Mouse (Mus musculus) midbrain, embryonic 11.5 days (tissue): ENCODE data around the gene Trafd1. TPM values are rescaled to one million over a fixed set of nuclear protein-coding genes. Genes with fewer than 3 reads are reported as not detected.
A peak's percentile ranks its signal among the peaks of the same experiment; 100 is the strongest.

Source experiments
- ATAC-seq: fragments of 200-750 bp; cut with Nextera tagmentation; 2 replicates; pipeline ENCODE4 v1.8.0; 2017; ENCODE audit warnings: moderate TSS enrichment, moderate library complexity; ENCODE audit not compliant: low FRiP score
- DNase-seq: peaks from one replicate; pipeline ENCODE4 v3.0.0; 2015; ENCODE audit warnings: low spot score; ENCODE audit errors: missing footprints
- H3K27ac ChIP-seq: fragments of 300-500 bp; sonication (generic); 2 replicates; pipeline ENCODE4 v1.5.1; 2014; ENCODE audit warnings: low read depth, low read length
- H3K27me3 ChIP-seq: fragments of 300-500 bp; sonication (generic); 2 replicates; pipeline ENCODE4 v1.6.1; 2014; ENCODE audit warnings: mild to moderate bottlenecking, low read length, moderate library complexity, mixed read lengths; ENCODE audit not compliant: control insufficient read depth, insufficient read depth
- H3K36me3 ChIP-seq: fragments of 300-500 bp; sonication (generic); 2 replicates; pipeline ENCODE4 v1.6.1; 2014; ENCODE audit warnings: mild to moderate bottlenecking, low read length, moderate library complexity, mixed read lengths; ENCODE audit not compliant: control insufficient read depth, insufficient read depth
- H3K4me1 ChIP-seq: fragments of 300-500 bp; sonication (generic); 2 replicates; pipeline ENCODE4 v1.6.1; 2014; ENCODE audit warnings: low read length; ENCODE audit not compliant: control insufficient read depth, insufficient read depth
- H3K4me2 ChIP-seq: fragments of 300-500 bp; sonication (generic); 2 replicates; pipeline ENCODE4 v1.6.1; 2014; ENCODE audit warnings: mild to moderate bottlenecking, moderate library complexity
- H3K4me3 ChIP-seq: fragments of 300-500 bp; sonication (generic); 2 replicates; pipeline ENCODE4 v1.5.1; 2014; ENCODE audit warnings: low read depth, low read length
- H3K9ac ChIP-seq: fragments of 300-500 bp; sonication (generic); 2 replicates; pipeline ENCODE4 v1.6.1; 2014; ENCODE audit warnings: low read length
- H3K9me3 ChIP-seq: fragments of 300-500 bp; sonication (generic); 2 replicates; pipeline ENCODE4 v1.6.1; 2016; ENCODE audit warnings: low read length; ENCODE audit not compliant: control insufficient read depth
- WGBS: fragments of 180-500 bp; shearing (Covaris S2); extraction: QIAGEN DNeasy Blood & Tissue Kit; methylation state at CpG from one replicate; pipeline ENCODE4 v1.1.7; 2014; 5-methylcytosine and 5-hydroxymethylcytosine counted together
- polyA plus RNA-seq: library from polyadenylated mRNA; unstranded; fragments of >200 nt; fragmentation: Nextera tagmentation; extraction: Ambion mirVana; gene quantifications from 2 replicates; pipeline ENCODE4 v1.2.1, GENCODE M21; 2014

Trafd1 gene
- polyA plus RNA-seq, 1 experiment from 2014 or later, result 87.5 TPM

DNA sequence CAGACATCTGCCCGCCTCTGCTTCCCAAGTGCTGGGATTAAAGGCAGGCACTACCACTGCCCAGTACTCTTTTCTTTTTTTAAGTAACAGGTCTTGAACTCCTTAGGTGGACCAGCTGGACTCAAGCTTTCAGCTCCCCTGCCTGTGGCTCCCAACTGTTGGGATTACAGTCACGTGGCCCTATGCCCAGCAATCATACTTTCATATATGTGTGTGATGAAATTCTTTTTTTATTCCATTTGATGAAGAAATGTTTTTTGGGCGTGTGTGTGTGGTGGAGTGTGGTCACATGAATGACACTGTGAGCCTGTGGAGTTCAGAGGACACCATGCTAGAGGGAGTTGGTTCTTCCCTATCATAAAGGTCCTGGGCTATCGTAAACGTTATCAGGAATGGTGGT is 14.1 kb upstream of the Trafd1 start:
- H3K4me1 ChIP-seq, result peaks cover 12% of the 10 kb centered on the region
- no peaks in the 10 kb centered on the region; the same call in 1 of the 2 replicates for H3K36me3 ChIP-seq
- no peak overlapping the region for H3K27ac ChIP-seq
- H3K27me3 ChIP-seq, result no peaks in the 10 kb centered on the region
- H3K9me3 ChIP-seq, result no peaks in the 10 kb centered on the region
- no peak overlapping the region for H3K4me3 ChIP-seq
- ATAC-seq (no peak), DNase-seq (no peak)
- H3K4me2 ChIP-seq, result peak overlapping the region; percentile 94
- H3K9ac ChIP-seq, result no peak overlapping the region; the same call in 1 of the 2 replicates
- 93% methylated on average over 5 of the region's 5 CpGs for WGBS

DNA sequence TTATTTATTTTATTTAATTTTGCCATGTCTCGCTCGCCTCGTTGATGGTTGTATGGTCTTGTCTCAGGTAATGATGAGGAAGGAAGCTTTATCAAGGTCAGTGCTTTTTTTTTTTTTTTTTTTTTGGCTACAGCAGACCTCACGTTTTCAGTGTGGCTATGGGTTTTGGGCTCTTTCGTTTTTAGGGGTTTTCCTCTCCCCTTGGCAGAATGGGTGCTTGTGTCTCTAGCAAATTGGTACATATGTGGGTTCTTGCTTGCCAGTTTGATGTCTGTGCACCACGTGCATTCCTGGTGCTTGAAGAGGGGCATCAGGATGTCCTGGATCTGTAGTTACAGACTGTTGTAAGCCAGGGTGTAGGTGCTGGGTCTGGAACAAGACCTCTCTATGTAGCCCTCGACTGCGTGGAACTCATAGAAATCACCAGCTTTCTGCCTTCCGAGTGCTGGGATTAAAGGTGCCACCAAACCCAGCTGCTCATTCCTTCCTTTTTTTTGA is 13.6 kb upstream of the Trafd1 start:
- Histone ChIP-seq H3K4me3 (peak overlapping the region; percentile 95), H3K9ac (peak overlapping the region; percentile 83), H3K27ac (no peak overlapping the region), H3K27me3 (no peaks in the 10 kb centered on the region), H3K36me3 (no peaks in the 10 kb centered on the region; the same call in 1 of the 2 replicates), H3K9me3 (no peaks in the 10 kb centered on the region), H3K4me1 (peaks cover 12% of the 10 kb centered on the region), H3K4me2 (peak overlapping the region; percentile 94)
- no peak for ATAC-seq
- WGBS, result 63% methylated on average over 9 of the region's 9 CpGs
- DNase-seq, result no peak

DNA sequence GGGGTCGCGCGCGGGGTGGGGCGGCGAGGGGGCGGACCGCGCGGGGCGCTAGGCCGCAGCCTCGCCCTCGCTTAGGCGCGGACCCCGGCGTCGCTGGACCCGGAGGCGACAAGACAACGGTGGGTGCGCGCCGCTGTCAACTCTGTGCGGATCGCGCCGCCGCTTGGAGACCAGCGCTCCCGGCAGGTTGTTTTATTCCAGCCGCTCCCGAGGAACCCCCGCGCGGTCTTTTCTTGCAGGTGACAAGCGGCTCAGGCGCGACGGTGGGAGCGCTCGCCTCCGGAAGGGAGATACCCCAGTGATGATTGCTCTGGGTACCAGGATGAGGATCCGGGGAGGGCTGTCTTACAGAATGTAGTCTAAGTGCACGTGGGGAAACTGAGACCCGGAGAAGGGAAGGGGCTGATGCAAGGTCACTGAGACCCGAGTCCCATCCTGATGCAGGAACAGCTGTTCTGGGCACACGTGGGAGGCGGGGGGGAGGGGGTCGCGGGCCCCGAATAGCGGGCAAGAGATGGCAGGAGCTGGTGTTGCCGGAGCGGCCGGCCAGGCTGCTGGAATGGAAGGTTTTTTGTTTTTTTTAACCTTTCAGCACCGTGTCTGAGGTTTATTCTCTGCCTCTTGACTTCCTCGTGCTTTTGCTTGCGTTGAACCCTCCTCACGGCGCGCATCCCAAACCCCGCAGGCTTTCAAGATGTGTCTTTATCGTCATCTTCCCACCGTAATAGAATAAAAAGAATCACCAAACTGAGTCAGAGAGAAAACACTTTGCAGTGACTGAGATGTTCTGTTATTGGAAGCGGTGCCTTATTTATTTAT is 12.9 kb upstream of the Trafd1 start:
- DNase-seq, result peak; percentile 96
- Histone ChIP-seq H3K4me2 (peak overlapping the region; percentile 94), H3K36me3 (no peaks in the 10 kb centered on the region; the same call in 1 of the 2 replicates), H3K27ac (0 out of 2 replicates have a peak overlapping the region, but pooled peaks have one; percentile 25), H3K9ac (peak overlapping the region; percentile 83), H3K9me3 (no peaks in the 10 kb centered on the region), H3K4me1 (peaks cover 12% of the 10 kb centered on the region), H3K27me3 (no peaks in the 10 kb centered on the region), H3K4me3 (peak overlapping the region; percentile 95)
- peak; percentile 80 for ATAC-seq
- under 1% methylated on average over 67 of the region's 67 CpGs for WGBS

DNA sequence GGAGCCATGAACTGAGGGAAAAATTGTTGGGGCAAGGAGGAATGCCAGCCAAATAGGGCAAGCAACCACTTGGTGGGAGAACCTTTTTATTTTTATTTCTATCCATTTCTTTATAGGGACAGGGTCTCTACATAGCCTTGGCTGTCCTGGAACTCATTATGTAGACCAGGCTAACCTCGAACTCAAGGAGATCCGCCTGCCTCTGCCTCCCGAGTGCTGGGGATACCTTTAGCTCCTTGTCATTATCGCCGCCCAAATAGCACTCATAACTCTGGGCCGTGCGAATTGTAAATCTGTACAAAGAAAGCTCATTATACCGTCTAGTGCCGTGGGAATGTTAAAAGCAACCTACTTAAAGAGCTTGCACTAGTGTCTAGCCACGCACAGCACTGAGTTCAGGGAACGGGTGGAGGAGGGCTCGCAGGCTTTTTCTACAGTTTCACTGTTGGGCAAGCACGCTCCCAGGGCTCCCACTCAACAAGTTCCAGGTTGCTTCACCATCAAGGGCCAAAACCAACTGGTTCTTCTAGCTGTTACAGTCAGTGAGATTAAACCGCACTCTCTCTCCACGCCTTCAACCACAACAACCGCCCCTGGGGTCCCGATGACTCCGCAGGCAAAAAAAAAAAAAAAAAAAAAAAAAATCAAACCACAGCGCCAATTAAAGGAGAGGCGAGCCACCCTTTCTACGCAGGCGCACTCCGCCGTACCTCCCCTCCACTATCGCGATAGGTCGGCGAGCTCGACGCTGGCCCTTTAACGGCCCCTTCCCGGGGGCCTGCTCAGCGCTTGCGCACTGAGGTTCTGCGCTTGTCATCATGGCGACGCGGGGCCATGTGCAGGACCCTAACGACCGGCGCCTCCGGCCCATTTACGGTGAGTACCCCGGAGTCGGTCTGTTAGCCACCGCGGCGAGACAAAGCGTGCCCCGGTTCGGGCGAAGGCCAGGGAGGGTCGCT is 12.0 kb upstream of the Trafd1 start, which contains the start of gene Naa25:
Gene Naa25, plus strand, starts transcription at position 750 of the 959 bp plus-strand sequence.
- H3K4me2 ChIP-seq, result peak within 1 kb of the TSS; percentile 94
- no peaks in the 10 kb centered on the region for H3K27me3 ChIP-seq
- 11% methylated on average over 53 of the region's 53 CpGs for WGBS
- peak within 1 kb of the TSS; percentile 83 for H3K9ac ChIP-seq
- H3K4me1 ChIP-seq, result peaks cover 12% of the 10 kb centered on the region
- peak; percentile 97 for ATAC-seq
- no peaks in the 10 kb centered on the region; the same call in 1 of the 2 replicates for H3K36me3 ChIP-seq
- H3K9me3 ChIP-seq, result no peaks in the 10 kb centered on the region
- H3K27ac ChIP-seq, result peak within 1 kb of the TSS; percentile 75
- H3K4me3 ChIP-seq, result peak within 1 kb of the TSS; percentile 95
- DNase-seq, result peak; percentile 99

DNA sequence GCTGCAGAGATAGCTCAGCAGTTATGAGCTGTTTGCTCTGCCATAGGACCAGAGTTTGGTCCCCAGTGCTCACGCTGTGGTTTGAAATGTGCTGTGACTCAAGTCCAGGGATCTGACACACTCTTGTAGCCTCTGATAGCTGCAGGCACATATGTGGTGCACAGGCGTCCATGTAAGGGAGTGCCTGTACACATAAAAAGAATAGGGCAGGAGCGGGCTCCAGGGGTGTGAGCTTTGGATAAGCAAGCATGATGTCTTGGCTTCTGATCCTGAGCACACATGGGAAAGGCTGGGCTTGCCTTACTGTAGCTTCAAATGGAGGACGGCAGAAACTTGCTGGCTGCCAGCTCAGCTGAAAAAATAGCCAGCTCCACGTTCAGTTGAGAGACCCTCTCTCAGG is 10.2 kb upstream of the Trafd1 start:
- Histone ChIP-seq H3K4me3 (no peak overlapping the region), H3K9ac (no peak overlapping the region), H3K4me1 (peaks cover 12% of the 10 kb centered on the region), H3K36me3 (no peaks in the 10 kb centered on the region), H3K9me3 (no peaks in the 10 kb centered on the region), H3K27ac (no peak overlapping the region), H3K4me2 (no peak overlapping the region), H3K27me3 (no peaks in the 10 kb centered on the region)
- WGBS, result 78% methylated on average over 5 of the region's 5 CpGs
- DNase-seq (no peak), ATAC-seq (no peak)

DNA sequence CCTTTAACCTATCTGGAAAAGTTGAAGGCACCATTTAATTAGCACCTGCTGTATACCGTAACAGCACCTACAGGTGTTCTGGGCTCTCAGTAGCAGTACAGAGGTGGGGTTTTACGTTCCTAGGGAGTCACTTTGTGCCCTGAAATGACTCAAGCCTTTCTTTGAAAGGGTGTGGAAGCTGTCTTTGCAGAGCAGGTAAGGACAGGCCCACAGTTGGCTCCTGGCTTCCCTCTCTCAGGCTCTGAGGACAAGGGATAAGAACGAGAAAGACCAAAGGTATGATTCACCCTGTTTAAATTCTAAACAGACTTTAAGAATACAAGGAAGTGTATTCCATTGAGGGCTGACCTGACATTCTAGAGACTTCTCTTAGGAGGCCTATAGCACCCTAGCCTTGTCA is 8.0 kb upstream of the Trafd1 start:
- WGBS, result 74% methylated on average over 3 of the region's 3 CpGs
- ATAC-seq (no peak), DNase-seq (no peak)
- no peak overlapping the region for H3K9ac ChIP-seq
- no peak overlapping the region for H3K27ac ChIP-seq
- H3K4me3 ChIP-seq, result no peak overlapping the region
- H3K4me2 ChIP-seq, result no peak overlapping the region
- 0 out of 2 replicates have a peak, but pooled peaks cover 2% of the 10 kb centered on the region for H3K4me1 ChIP-seq
- H3K36me3 ChIP-seq, result no peaks in the 10 kb centered on the region
- H3K27me3 ChIP-seq, result no peaks in the 10 kb centered on the region
- no peaks in the 10 kb centered on the region for H3K9me3 ChIP-seq

DNA sequence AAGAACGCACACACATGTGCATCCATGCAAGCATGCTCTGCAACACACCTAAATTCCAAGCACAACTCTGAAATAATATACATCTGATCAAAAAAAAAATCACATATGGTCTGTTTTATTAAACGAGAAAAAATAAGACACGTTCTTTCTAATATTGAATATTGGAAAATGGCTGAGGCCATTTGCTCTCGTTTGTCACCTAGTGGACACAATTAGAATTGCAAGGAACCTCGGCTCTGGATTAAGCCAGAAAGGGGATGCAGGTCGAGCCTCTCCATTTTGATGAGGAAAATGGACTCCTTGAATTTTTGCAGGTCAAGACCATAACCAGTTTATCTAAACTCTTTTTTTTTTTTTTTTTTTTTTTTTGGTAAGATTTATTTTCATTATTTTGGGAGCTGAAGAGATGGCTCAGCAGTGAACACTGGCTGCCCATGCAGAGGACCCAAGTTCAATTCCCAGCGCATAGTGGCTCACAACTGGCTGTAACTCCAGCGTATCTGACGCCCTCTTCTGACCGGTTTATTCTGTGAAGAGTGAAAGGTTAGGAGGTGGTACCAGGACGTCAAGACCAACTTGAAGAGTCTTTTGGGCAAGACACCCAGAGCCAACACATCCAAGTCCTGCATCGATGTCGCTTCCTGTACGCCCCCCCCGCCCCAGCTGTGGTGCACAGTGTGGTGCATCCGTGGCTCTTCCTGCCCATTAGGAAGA is 7.4 kb upstream of the Trafd1 start:
- H3K27ac ChIP-seq, result no peak overlapping the region
- H3K27me3 ChIP-seq, result no peaks in the 10 kb centered on the region
- DNase-seq (peak; percentile 87), ATAC-seq (no peak)
- no peak overlapping the region for H3K9ac ChIP-seq
- WGBS, result 62% methylated on average over 16 of the region's 16 CpGs
- H3K36me3 ChIP-seq, result no peaks in the 10 kb centered on the region
- no peaks in the 10 kb centered on the region for H3K9me3 ChIP-seq
- H3K4me1 ChIP-seq, result 0 out of 2 replicates have a peak, but pooled peaks cover 2% of the 10 kb centered on the region
- no peak overlapping the region for H3K4me2 ChIP-seq
- no peak overlapping the region for H3K4me3 ChIP-seq

DNA sequence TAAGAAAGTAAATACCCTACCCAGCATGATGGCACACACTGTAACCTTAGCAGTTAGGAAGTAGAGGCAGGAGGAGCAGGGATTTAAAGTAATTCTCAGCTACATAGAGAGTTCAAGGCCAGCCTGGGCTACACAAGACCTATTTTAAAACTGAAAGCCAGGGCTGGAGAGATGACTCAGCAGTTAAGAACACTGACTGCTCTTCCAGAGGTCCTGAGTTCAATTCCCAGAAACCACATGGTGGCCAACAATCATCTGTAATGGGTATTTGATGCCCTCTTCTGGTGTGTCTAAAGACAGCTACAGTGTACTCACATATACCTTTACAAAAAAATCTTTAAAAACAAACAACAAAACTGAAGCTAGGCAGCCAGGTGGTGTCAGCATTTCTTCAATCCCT is 4.3 kb upstream of the Trafd1 start:
- no peak overlapping the region for H3K4me3 ChIP-seq
- DNase-seq (no peak), ATAC-seq (no peak)
- H3K36me3 ChIP-seq, result no peaks in the 10 kb centered on the region
- peaks cover 3% of the 10 kb centered on the region; the same call in 1 of the 2 replicates for H3K27me3 ChIP-seq
- no peak overlapping the region; the same call in 1 of the 2 replicates for H3K9ac ChIP-seq
- no peak overlapping the region for H3K4me2 ChIP-seq
- H3K4me1 ChIP-seq, result no peaks in the 10 kb centered on the region
- H3K9me3 ChIP-seq, result no peaks in the 10 kb centered on the region
- no peak overlapping the region for H3K27ac ChIP-seq
